Mouse (Mus musculus): ENCODE measurements at regions not wholly inside any gene's neighbourhood (a gene's known extent, or its start where the extent isn't known, plus 50 kb on each side); places are given as distances from the start of the nearest gene placed in this dataset.
A peak's percentile ranks its signal among the peaks of the same experiment; 100 is the strongest.

GRCm38 (mm10) chr7:125271356-125271755 is 173.1 kb upstream of the Kdm8 start:
- DNase-seq: no peak

- no peak for DNase-seq
Observed at GRCm38 (mm10) chr7:125281371-125281770, 163.1 kb upstream of the Kdm8 start.

- DNase-seq: no peak
Observed at GRCm38 (mm10) chr7:125295226-125295625, 149.2 kb upstream of the Kdm8 start.

GRCm38 (mm10) chr7:125308433-125308832 is 136.0 kb upstream of the Kdm8 start:
- DNase-seq: no peak

GRCm38 (mm10) chr7:125310971-125311370 is 133.5 kb upstream of the Kdm8 start:
- DNase-seq: peak; percentile 12

- DNase-seq: no peak
Observed at GRCm38 (mm10) chr7:125313604-125314003, 130.9 kb upstream of the Kdm8 start.

GRCm38 (mm10) chr7:125334769-125335168 is 109.7 kb upstream of the Kdm8 start:
- DNase-seq: no peak

- DNase-seq: no peak
Observed at GRCm38 (mm10) chr7:125335586-125336165, 108.8 kb upstream of the Kdm8 start.

GRCm38 (mm10) chr7:125336826-125337225 is 107.7 kb upstream of the Kdm8 start:
- DNase-seq: no peak

GRCm38 (mm10) chr7:125338177-125338751 is 106.2 kb upstream of the Kdm8 start:
- DNase-seq: no peak

- no peak for DNase-seq
Observed at GRCm38 (mm10) chr7:125340326-125340905, 104.1 kb upstream of the Kdm8 start.

GRCm38 (mm10) chr7:125349606-125350005 is 94.9 kb upstream of the Kdm8 start:
- DNase-seq: no peak

GRCm38 (mm10) chr7:125354211-125354610 is 90.3 kb upstream of the Kdm8 start:
- DNase-seq: no peak

GRCm38 (mm10) chr7:125354956-125355355 is 89.5 kb upstream of the Kdm8 start:
- no peak for DNase-seq

GRCm38 (mm10) chr7:125358016-125358415 is 86.5 kb upstream of the Kdm8 start:
- DNase-seq: no peak

GRCm38 (mm10) chr7:125383021-125383420 is 61.5 kb upstream of the Kdm8 start:
- DNase-seq: no peak

- DNase-seq: no peak
Observed at GRCm38 (mm10) chr7:125384171-125384570, 60.3 kb upstream of the Kdm8 start.

- DNase-seq: peak; percentile 8
Observed at GRCm38 (mm10) chr7:125392536-125392935, 51.9 kb upstream of the Kdm8 start.

- DNase-seq: peak; percentile 38
Observed at GRCm38 (mm10) chr7:125393228-125393627, 51.2 kb upstream of the Kdm8 start.

- peak; percentile 95 for DNase-seq
Observed at GRCm38 (mm10) chr7:125393654-125394346, 50.7 kb upstream of the Kdm8 start.

Measured in right cerebral cortex, postnatal 25 days (tissue).